Mouse (Mus musculus) limb, embryonic 14.5 days (tissue): ENCODE measurements around the gene Ankrd6. TPM values are rescaled to one million over a fixed set of nuclear protein-coding genes. Genes with fewer than 3 reads are reported as not detected.
A peak's percentile ranks its signal among the peaks of the same experiment; 100 is the strongest.

Experiments
- ATAC-seq: fragments of 200-750 bp; cut with Nextera tagmentation; 2 replicates; pipeline ENCODE4 v1.8.0; 2017; ENCODE audit warnings: low read depth, moderate number of reproducible peaks, moderate TSS enrichment; ENCODE audit not compliant: low FRiP score
- DNase-seq: peaks from one replicate; pipeline ENCODE4 v3.0.0-alpha.2; 2015; ENCODE audit warnings: low spot score
- H3K27ac ChIP-seq: fragments of 300-500 bp; sonication (generic); replicated peaks from 2 replicates; pipeline ENCODE4 v1.5.1; 2014; ENCODE audit warnings: low read depth, mild to moderate bottlenecking, low read length, moderate library complexity, mixed read lengths
- H3K27me3 ChIP-seq: fragments of 300-500 bp; sonication (generic); 2 replicates; pipeline ENCODE4 v1.6.1; 2014; ENCODE audit warnings: low read length, mixed read lengths; ENCODE audit not compliant: control insufficient read depth, insufficient read depth
- H3K36me3 ChIP-seq: fragments of 300-500 bp; sonication (generic); 2 replicates; pipeline ENCODE4 v1.6.1; 2014; ENCODE audit warnings: mild to moderate bottlenecking, low read length, moderate library complexity, mixed read lengths; ENCODE audit not compliant: control insufficient read depth, insufficient read depth
- H3K4me1 ChIP-seq: fragments of 300-500 bp; sonication (generic); 2 replicates; pipeline ENCODE4 v1.6.1; 2014; ENCODE audit warnings: antibody characterized with exemption, low read length, mixed read lengths; ENCODE audit not compliant: control insufficient read depth, insufficient read depth
- H3K4me2 ChIP-seq: fragments of 300-500 bp; sonication (generic); replicated peaks from 2 replicates; pipeline ENCODE4 v1.6.1; 2014; ENCODE audit warnings: low read depth, mild to moderate bottlenecking, low read length, moderate library complexity; ENCODE audit not compliant: severe bottlenecking
- H3K4me3 ChIP-seq: fragments of 300-500 bp; sonication (generic); replicated peaks from 2 replicates; pipeline ENCODE4 v1.5.1; 2014; ENCODE audit warnings: low read length
- H3K9ac ChIP-seq: fragments of 300-500 bp; sonication (generic); 2 replicates; pipeline ENCODE4 v1.6.1; 2014; ENCODE audit warnings: mild to moderate bottlenecking, low read depth, low read length, moderate library complexity; ENCODE audit not compliant: severe bottlenecking
- H3K9me3 ChIP-seq: fragments of 300-500 bp; sonication (generic); 2 replicates; pipeline ENCODE4 v1.6.1; 2016; ENCODE audit warnings: low read length; ENCODE audit not compliant: control insufficient read depth
- POLR2A ChIP-seq: fragments of 200-500 bp; IDR thresholded peaks from 2 replicates; pipeline ENCODE4 v1.8.0; 2012; ENCODE audit warnings: inconsistent platforms, mild to moderate bottlenecking, moderate library complexity, borderline replicate concordance; ENCODE audit not compliant: insufficient read depth, insufficient read length; ENCODE audit errors: extremely low read depth
- WGBS: fragments of 180-500 bp; shearing (Covaris S2); extraction: QIAGEN DNeasy Blood & Tissue Kit; methylation state at CpG from one replicate; pipeline ENCODE4 v1.1.7; 2014; 5-methylcytosine and 5-hydroxymethylcytosine counted together
- polyA plus RNA-seq, 2 experiments: library from polyadenylated mRNA; depleted of rRNA in 1 of 2; stranded (reverse) in 1 of 2; unstranded in 1 of 2; fragments of >200 nt; fragmentation: Nextera tagmentation in 1 of 2; extraction: Ambion mirVana in 1 of 2; gene quantifications; 2 replicates each; pipeline versions ENCODE4 v1.2.1 to v1.2.3; 2012 to 2014

Ankrd6 gene
- polyA plus RNA-seq, 2 experiments: 4.9 to 10.9 TPM

- Histone ChIP-seq H3K27me3 (no peaks in the 10 kb centered on the region), H3K9me3 (no peaks in the 10 kb centered on the region), H3K36me3 (no peaks in the 10 kb centered on the region), H3K27ac (no peak overlapping the region), H3K9ac (no peak overlapping the region), H3K4me1 (peaks cover 9% of the 10 kb centered on the region; the same call in 1 of the 2 replicates), H3K4me3 (no peak overlapping the region), H3K4me2 (no peak overlapping the region)
- ATAC-seq (no peak), DNase-seq (no peak)
- TF ChIP-seq POLR2A: no peak
- whole genome bisulfite sequencing: 41% methylated on average over 3 of the region's 3 CpGs
Measured at GRCm38 (mm10) chr4:32987006-32987405, 36.4 kb upstream of the Ankrd6 start.

- Histone ChIP-seq H3K9ac (no peak overlapping the region), H3K4me3 (no peak overlapping the region), H3K27ac (no peak overlapping the region), H3K9me3 (no peaks in the 10 kb centered on the region), H3K27me3 (no peaks in the 10 kb centered on the region), H3K4me1 (peaks cover 9% of the 10 kb centered on the region; the same call in 1 of the 2 replicates), H3K4me2 (no peak overlapping the region), H3K36me3 (no peaks in the 10 kb centered on the region)
- 25% methylated on average over 3 of the region's 3 CpGs for WGBS
- no peak for TF ChIP-seq POLR2A
- ATAC-seq (no peak), DNase-seq (no peak)
Measured at GRCm38 (mm10) chr4:32985684-32986083, 35.0 kb upstream of the Ankrd6 start.

GRCm38 (mm10) chr4:32984801-32985675 lies 34.4 kb upstream of the Ankrd6 start:
- H3K4me1 ChIP-seq: peaks cover 9% of the 10 kb centered on the region; the same call in 1 of the 2 replicates
- peak overlapping the region; percentile 81 for H3K4me3 ChIP-seq
- H3K9ac ChIP-seq: peak overlapping the region; percentile 76; the same call in 1 of the 2 replicates
- DNase-seq (peak; percentile 42), ATAC-seq (peak; percentile 10; the same call in 1 of the 2 replicates)
- H3K27me3 ChIP-seq: no peaks in the 10 kb centered on the region
- H3K9me3 ChIP-seq: no peaks in the 10 kb centered on the region
- no peak overlapping the region for H3K27ac ChIP-seq
- peak overlapping the region; percentile 92 for H3K4me2 ChIP-seq
- no peak for TF ChIP-seq POLR2A
- no peaks in the 10 kb centered on the region for H3K36me3 ChIP-seq
- 9% methylated on average over 13 of the region's 13 CpGs for WGBS

GRCm38 (mm10) chr4:32984242-32984641 lies 33.6 kb upstream of the Ankrd6 start:
- Histone ChIP-seq H3K4me2 (peak overlapping the region; percentile 92), H3K4me1 (peaks cover 9% of the 10 kb centered on the region; the same call in 1 of the 2 replicates), H3K9ac (peak overlapping the region; percentile 76), H3K4me3 (peak overlapping the region; percentile 81), H3K27me3 (no peaks in the 10 kb centered on the region), H3K36me3 (no peaks in the 10 kb centered on the region), H3K27ac (0 out of 2 replicates have a peak overlapping the region, but pooled peaks have one; percentile 78), H3K9me3 (no peaks in the 10 kb centered on the region)
- DNase-seq (peak; percentile 67), ATAC-seq (no peak)
- no peak for TF ChIP-seq POLR2A
- under 1% methylated on average over 13 of the region's 13 CpGs for WGBS

GRCm38 (mm10) chr4:32983176-32984155 lies 32.8 kb upstream of the Ankrd6 start:
- under 1% methylated on average over 36 of the region's 94 CpGs for WGBS
- Histone ChIP-seq H3K27ac (peak overlapping the region; percentile 78), H3K4me2 (peak overlapping the region; percentile 92), H3K27me3 (no peaks in the 10 kb centered on the region), H3K4me1 (peaks cover 9% of the 10 kb centered on the region; the same call in 1 of the 2 replicates), H3K36me3 (no peaks in the 10 kb centered on the region), H3K9ac (peak overlapping the region; percentile 76), H3K9me3 (no peaks in the 10 kb centered on the region), H3K4me3 (peak overlapping the region; percentile 81)
- TF ChIP-seq POLR2A: no peak
- ATAC-seq: peak; percentile 51
- DNase-seq: peak; percentile 52
